Mouse (Mus musculus): Measurements from ENCODE around the gene Nfix. TPM values are rescaled to one million over a fixed set of nuclear protein-coding genes. Genes with fewer than 3 reads are reported as not detected.

Nfix gene
- total RNA-seq, 2 experiments from 2014 or later: 433 to 510 TPM

DNA sequence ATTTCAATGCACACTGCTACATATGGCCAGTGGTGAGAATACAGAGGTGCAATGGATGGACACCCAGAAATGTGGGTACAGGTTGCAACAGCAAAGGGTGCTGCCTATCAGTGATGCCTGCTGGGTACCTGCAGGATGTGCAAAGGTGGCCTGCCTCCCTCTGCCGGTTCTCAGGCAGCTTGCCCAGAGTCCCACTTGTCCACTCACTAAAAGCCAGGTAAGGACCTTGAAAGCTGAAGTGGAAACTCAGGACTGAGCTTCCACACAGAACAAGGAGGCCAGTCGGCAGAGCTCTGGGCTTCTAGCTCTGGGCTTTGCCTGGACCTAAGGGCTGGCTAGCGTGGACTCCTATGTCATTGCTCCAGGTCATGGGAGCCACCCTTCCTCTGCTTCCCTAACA is 88.8 kb downstream of the Nfix start:
- intact Hi-C loops (cut with DNase I): no loop called here

DNA sequence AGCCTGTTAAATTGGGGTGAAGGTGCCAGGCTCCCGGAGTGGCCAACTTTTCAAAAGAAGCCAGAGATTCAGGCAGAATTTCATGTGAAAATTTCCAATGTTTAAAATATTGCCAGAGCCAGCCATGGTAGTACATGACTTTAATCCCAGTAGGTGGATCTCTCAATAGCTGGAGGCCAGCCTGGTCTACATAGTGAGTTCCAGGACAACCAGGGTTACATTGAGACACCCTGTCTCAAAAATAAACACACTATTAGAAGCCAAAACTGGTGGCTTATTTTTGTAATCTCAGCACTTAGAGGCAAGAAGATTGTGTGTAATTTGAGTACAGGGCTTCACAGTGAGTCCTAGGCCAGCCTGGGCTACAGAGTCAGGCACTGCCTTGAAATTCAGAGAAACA is 90.2 kb downstream of the Nfix start:
- DNase-seq: no peak
- intact Hi-C loops (cut with DNase I): loop anchor here (1.0 kb wide), 1 partner anchor 101 kb away; no protein-coding TSS in a partner anchor

More for the DNA sequence above, 88.8 kb downstream of the Nfix start:
- DNase-seq: peak in 1 of 2 experiments; percentile 14

DNA sequence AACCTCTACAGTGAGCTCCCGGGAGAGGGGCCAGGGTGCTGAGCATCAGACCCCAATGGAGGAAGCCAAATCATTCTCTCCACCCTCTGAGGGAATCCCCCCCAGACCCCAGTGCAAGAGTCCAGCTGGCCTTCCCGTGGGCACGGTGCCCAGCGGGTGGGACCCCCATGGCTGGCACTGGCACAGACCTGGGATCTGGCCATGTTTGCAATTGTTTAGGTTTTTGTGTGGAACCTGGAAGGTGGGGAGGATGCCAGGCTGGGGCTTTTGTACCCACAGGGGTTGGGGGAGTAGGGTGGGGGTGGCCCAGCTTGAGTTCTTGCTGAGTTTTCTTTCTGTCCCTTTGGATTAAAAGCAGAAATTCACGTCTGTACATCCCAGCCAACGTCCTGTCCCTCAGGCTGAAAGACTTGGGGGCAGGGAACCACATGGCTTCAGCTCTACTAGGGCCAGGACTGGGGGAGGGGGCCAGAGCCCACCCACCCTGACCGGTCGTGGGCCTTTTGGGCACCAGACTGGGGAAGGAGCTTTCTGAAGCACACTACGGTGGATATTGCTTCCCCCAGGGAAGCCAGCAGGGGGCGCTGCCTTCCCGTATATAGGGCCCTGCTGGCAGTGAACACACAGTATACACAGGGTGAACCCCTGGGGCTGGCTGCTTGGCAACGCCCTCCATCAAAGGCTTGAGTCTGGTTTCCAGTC is 91.2 kb downstream of the Nfix start:
- intact Hi-C loops (cut with DNase I): loop anchor here (1.0 kb wide), 1 partner anchor 102 kb away; no protein-coding TSS in a partner anchor
- DNase-seq: peak; percentile 83 to 89

DNA sequence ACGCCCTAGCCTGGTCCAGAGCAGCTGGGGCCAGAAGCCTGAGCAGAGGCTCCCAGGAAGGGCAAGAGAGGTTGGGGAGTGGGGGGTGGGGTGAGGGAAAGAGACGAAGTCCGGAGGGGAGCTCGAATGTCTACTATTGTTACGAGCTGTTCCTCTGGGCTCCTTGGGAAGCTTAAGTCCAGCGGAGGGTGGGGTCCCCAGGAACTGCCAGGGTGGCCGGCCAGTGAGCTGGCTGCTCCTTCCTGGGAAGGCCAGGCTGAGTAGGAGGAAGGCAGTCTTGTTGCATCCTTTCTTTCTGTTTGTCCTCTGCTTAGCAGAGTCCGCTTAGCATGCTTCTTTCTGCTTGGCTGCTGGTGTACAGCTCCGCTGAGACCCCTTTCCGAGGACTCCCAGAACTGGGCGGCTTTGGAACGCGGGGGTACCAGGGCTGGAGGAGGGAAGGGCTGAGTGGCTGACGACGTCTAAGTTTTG is 92.0 kb downstream of the Nfix start:
- intact Hi-C loops (cut with DNase I): no loop called here
- peak; percentile 42 to 57 for DNase-seq

DNA sequence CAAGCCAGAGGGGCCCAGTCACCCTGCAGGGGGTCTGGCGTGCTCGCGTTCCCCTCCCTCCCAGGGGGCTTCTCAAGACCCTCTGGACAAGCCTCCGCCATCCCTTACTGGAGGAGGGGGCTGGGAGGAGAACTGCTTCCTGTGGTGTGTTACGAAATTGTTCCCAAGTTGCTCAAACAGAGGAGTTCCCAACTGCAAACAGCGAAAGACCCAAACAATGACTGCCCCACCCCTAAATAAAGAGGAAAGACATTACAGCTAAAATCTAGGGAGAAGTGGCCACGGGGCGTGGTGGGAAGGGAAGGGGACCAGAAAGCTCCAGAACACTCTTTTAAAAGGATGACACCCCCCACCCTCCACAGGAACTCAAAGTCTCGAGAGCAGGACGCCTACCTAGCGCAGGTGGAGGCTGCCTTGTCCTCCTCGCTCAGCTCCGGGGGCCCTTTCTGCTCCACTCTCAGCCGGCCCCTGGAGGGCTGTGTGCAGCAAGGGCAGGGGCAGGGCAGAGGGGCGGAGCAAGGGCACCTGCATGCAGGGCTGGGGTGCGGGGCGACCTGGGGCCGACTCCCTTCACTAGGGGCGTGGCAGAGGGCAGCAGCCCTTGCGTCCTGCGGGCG is 92.8 kb downstream of the Nfix start:
- DNase-seq: peak; percentile 39 to 49
- intact Hi-C loops (cut with DNase I): no loop called here

DNA sequence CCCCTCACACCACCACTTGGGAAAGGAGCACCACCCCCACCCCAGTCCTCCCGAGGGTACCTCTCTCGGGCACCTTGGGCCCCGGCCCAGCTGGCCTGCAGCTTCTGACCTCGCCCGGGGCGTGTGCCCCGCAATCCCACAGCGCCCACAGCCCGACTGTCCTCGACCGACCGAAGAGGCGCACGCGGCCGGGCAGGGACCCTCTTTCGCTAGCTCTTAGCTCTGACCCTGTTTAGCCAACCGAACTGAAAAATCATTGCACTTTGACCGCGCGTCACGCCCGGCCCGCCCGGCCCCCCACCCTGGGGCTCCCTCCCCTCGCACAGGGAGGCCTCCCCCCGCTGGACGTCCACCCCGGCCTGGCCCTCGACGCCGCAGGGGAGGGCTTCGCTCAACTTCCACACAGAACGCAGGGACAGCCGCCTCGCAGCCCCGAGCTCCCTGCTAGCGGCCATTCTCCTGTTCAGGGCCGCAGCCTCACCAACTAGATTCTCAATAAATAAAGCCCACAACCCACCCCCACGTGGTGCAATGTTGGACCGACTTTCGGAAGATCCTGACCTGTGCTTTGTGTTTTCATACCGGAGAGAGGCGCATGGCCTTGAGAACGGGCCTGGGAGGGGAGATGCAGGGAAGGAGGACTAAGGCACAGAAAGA is 93.4 kb downstream of the Nfix start:
- intact Hi-C loops (cut with DNase I): no loop called here
- peak; percentile 43 to 55 for DNase-seq

DNA sequence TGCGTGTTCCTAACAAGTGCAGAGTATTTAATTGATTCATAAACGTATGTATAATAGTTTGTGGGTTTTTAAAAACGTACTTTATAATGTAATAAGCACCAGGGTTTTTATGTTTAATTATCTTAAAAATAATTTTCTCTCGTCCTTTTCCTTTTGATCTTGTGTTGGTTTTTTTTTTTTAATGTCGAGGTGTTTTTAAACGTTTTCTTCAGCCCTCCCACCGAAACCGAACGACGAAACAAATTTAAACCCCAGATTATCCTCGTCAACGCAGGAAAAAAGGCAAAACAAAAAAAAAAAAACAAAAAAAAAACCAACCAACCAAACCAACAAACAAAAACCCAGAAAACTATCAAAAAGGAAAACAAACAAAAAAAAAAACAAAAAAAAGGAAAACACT is 94.2 kb downstream of the Nfix start:
- intact Hi-C loops (cut with DNase I): no loop called here

DNA sequence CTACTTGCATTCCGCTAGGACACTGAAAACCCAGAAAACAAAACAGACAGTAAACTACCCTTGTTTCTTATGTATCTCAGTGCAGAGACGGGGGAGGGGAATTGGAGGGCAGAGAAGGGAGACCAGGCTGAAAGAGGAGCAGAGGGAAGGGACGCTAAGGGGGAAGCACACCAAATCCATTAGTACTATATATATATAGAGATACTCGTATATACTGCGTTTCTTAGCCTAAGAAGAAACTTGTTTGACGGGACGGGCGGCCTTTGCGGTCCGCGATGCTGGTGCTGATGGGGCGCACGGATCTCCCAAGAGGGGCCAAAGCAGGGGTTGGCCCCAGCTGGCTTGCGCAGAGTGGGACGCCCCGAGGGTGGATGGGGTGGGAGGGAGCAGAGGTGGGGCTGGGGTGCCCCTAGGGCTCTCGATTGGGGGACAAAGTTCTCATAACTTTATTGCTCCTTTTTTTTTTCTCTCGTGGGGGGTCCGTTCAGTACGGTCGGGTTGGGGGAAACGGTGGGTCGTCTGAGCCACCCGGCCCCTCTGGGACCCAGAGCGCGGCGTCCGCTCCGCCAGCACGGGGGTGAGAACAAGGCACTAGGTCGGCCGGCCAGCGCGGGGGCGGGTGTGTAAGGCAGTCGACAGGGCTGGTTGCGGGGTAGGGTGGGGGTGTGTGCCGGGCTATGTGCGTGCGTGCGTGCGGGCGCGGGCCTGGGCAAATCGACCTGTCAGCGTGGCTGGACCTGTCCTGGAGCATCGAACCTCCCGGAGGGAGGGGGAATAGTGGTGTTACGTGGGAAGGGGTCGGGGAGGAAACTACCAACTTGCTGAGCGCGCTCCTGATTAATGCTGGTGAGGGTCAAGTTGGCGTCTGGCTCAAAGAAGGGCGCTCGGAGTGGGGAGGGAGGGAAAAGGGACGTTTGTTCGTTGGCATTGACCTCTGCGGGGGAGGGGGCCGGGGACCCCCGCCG is 95.0 kb downstream of the Nfix start:
- intact Hi-C loops (cut with DNase I): loop anchor here (5.0 kb wide), 1 partner anchor 43 kb away; the partner anchor contains the start of gene Ier2
- peak in 1 of 2 experiments; percentile 44 for DNase-seq

More for the DNA sequence above, 94.2 kb downstream of the Nfix start:
- no peak for DNase-seq

DNA sequence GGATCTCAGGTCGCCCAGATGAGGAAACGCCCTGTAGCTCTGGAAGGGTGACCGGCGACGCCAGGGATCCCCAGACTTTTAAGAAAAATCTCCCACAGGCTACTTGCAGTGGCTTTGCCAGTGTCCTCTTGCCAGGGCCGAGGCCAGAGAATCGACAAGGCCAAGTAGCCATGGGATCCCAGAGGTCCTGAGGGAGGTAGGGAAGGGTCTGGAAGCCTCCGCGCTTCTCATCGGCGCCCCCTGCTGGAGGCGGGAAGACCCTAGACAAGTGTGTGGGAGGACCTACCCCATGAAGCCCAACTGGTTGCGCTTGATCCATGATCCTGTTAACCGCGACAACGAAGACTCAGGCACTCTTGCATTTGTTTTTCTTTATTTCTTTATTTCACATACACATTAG is 95.8 kb downstream of the Nfix start:
- DNase-seq: peak; percentile 77 to 79
- intact Hi-C loops (cut with DNase I): loop anchor here (5.0 kb wide), 1 partner anchor 42 kb away; the partner anchor contains the start of gene Ier2

DNA sequence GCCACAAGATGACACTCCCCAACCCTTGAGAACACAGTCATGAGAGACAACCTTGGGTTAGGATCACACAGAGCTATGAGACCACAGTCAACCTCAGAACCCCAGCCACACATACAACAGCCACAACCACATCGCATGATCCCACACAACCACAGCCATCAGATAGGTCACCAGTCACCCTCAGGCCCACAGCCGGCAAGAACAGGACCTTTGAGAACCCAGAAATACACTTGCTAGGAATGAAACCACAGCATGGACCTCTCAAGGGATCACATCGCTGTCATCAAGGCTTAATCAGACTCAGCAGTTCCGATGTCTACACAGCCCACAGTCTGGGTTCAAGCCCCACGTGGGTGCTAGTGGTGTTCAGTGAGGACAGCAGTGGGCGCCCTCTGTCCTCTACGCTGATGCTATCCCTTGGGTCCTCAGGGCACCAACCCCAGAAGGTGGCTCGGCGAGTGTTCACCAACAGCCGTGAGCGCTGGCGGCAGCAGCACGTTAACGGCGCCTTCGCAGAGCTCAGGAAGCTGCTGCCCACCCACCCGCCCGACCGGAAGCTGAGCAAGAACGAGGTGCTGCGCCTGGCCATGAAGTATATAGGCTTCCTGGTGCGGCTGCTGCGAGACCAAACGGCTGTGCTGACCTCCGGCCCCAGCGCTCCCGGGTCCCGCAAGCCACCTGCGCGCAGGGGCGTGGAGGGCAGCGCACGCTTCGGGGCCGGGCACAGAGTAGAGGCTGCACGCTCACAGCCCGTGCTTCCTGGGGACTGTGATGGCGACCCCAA is 96.5 kb downstream of the Nfix start:
- DNase-seq: peak in 1 of 2 experiments; percentile 21
- intact Hi-C loops (cut with DNase I): loop anchor here (5.0 kb wide), 1 partner anchor 41 kb away; the partner anchor contains the start of gene Ier2

DNA sequence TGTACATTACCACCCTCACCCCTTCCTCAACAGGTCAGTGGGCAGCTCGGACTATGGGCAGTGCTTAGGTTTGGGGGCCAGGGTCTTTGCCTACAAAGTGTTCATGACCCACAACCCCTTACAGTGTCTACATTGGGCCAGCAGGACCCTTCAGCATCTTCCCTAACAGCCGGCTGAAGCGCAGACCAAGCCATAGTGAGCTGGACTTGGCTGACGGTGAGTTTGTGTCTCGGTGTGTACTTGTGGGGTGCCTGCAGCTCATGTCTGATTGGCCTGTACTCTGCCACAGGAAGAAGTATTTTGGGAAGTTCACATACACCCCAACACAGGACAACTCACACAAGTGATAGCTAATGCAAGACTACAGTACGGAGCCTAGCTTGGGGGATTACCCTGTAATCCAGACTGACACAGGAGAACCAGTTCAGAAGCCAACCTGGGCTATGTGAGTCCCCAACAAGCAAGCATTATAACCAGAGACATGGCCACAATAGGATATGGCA is 97.1 kb downstream of the Nfix start:
- DNase-seq: no peak
- intact Hi-C loops (cut with DNase I): loop anchor here (5.0 kb wide), 1 partner anchor 41 kb away; the partner anchor contains the start of gene Ier2

DNA sequence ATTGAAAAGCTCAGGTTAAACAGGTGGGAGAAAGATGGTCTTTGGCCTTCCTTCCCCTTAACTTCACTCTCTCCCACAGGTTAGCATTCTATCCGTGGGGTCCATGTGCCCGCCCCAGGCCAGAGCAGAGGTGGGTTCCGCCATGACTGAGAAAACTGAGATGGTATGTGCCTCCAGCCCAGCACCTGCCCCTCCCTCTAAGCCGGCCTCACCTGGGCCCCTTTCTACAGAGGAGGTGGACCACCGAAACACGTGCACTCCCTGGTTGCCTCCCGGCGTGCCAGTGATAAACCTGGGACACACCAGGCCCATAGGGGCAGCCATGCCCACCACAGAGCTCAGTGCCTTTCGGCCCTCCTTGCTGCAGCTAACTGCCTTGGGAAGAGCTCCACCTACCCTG is 97.6 kb downstream of the Nfix start:
- no peak for DNase-seq
- intact Hi-C loops (cut with DNase I): loop anchor here (5.0 kb wide), 1 partner anchor 40 kb away; the partner anchor contains the start of gene Ier2

DNA sequence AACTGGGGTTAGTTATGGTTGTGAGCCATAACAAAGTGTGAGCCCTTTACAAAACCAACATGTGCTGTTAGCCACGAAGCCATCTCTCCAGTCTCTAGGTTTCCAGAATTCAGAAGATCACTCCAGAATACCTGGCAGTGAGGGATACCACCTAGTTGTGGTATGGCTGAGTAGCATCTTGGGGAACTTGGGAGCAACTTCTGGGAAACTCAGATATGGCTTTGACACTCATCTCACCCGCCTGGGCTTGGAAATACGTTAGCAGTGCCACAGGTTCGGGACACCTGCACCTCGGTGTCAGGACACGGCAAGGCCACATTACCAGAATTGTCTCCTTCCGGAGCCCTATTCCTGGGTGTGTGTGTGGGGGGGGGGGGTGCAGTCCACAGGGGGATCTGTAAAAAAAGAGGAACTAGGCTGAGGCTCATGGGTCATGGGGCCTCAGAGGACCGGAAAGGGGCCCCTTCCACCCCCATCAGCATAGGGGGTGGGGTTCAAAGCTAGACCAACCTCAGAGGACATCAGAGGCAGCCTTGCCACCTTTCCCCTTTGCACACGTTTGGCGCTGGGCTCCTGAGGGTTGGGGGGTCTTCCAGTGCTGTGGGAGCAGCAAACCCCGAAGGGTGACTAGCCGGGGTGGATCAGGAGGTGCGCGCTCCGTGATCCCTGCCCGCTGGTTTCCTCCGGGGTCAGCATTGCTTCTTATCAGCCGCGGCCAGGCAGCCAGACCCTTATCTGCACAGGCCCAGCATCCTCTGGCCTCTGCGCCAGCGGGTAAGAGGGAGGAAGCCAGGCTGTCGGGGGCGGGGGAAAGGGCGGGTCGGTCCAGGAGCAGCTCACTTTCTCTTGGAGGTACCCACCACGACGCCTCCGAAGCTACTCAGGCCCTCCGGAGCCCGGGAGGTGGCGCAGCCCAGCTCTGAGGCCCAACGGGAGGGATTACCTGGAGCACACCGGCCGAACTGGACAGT is 98.9 kb downstream of the Nfix start, which contains the start of gene Lyl1:
Gene Lyl1 (plus strand): TSS at position 517 of the 971 bp plus-strand sequence.
- peak; percentile 46 to 59 for DNase-seq
- intact Hi-C loops (cut with DNase I): loop anchor here (5.0 kb wide), 1 partner anchor 39 kb away; the partner anchor contains the start of gene Ier2

DNA sequence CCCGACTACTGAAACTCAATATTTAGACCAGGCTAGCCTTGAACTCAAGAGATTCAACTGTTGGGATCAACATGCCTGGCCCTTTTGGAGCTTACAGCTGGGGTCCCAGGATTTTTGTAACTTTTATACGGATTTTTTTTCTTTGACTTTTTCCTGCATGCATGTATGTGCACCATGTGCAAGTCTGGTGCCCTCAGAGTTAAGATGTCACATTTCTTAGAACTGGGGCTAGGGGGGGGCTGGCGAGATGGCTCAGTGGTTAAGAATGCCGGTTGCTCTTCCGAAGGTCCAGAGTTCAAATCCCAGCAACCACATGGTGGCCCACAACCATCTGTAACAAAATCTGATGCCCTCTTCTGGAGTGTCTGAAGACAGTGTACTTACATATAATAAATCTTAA is 99.6 kb downstream of the Nfix start:
- no peak for DNase-seq
- intact Hi-C loops (cut with DNase I): loop anchor here (5.0 kb wide), 1 partner anchor 38 kb away; the partner anchor contains the start of gene Ier2

DNA sequence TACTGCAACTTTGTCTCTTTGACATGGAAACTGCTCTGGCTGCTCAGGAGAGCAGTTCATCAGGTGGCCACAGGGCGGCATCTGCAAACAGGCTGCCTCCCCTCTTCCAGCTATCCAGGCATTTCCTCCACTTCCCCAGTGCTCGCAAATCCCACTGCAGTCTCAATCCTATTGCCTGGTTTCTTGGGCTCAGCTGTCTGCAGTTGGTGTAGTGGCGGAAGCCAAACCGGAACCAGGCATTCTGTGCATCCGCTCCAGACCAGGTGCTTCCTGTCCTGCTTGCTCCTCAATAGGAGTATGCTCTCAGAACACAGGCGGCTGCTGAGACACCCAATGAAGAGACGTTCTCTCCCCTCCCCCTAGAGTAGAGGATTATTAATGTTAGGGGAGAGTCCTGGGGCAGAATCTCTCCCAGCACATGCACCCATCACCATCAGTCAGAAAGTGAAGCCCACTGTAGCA is 100.3 kb downstream of the Nfix start:
- DNase-seq: peak; percentile 57 to 61
- intact Hi-C loops (cut with DNase I): loop anchor here (2.0 to 5.0 kb wide), 2 partner anchors 38 to 111 kb away; partner anchors contain the start of gene Ier2

DNA sequence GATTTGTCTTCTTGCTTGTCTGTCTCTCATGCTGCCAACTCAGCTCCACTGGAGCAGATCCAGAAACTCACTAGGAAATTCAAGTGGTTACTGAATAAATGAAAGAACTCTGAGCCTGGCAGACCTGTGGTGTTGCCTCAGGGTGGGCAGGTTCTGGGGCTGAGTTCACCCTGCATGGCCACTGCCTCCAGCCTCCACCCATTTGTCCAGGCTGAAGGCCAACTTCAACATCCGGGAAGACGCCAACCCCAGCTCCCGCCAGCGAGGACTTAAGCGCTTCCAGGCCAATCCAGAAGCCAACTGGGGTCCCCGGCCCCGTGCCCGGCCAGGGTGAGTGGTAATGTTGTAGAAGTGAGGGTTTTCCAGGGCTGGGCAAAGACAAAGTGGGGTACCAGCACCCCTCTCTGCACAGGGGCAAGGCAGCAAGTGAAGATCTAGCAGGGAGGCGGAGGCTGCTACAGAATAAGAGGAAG is 101.2 kb downstream of the Nfix start:
- intact Hi-C loops (cut with DNase I): loop anchor here (2.0 kb wide), 1 partner anchor 112 kb away; no protein-coding TSS in a partner anchor
- DNase-seq: peak; percentile 61 to 73

DNA sequence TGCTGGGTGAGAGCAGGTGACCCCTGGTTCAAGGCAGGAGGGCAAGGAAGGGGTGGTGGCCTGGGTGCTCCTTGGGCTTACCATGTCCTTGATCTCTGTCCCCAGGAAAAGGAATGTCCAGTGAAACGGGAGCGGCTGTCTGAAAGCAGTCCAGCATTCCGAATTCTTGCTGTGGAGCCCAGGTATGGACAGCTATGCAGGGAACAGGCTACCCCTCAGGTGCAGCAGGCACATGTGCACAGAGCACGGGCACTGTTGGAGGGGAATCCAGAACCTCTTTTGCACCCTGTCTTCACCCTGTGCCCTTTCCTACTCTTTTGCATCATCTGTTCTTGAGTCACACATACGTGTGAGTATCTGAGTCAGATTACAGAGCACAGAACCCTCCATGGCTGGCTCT is 101.9 kb downstream of the Nfix start:
- intact Hi-C loops (cut with DNase I): loop anchor here (2.0 kb wide), 1 partner anchor 113 kb away; no protein-coding TSS in a partner anchor
- no peak for DNase-seq

All from gastrocnemius, postnatal 36 days (tissue).